Mouse (Mus musculus) liver, embryonic 15.5 days (tissue): Measurements from ENCODE around the gene Serp2. TPM values are rescaled to one million over a fixed set of nuclear protein-coding genes. Genes with fewer than 3 reads are reported as not detected.
A peak's percentile ranks its signal among the peaks of the same experiment; 100 is the strongest.

Experiments used
- ATAC-seq: fragments of 200-750 bp; cut with Nextera tagmentation; 2 replicates; pipeline ENCODE4 v1.8.0; 2017; ENCODE audit warnings: moderate number of reproducible peaks, mild to moderate bottlenecking, moderate library complexity; ENCODE audit not compliant: insufficient read depth
- H3K27ac ChIP-seq: fragments of 300-500 bp; sonication (generic); replicated peaks from 2 replicates; pipeline ENCODE4 v1.5.1; 2015; ENCODE audit warnings: mild to moderate bottlenecking, inconsistent platforms
- H3K27me3 ChIP-seq: fragments of 300-500 bp; sonication (generic); 2 replicates; pipeline ENCODE4 v1.6.1; 2015; ENCODE audit warnings: mild to moderate bottlenecking, inconsistent platforms
- H3K36me3 ChIP-seq: fragments of 300-500 bp; sonication (generic); replicated peaks from 2 replicates; pipeline ENCODE4 v1.6.1; 2015; ENCODE audit warnings: moderate library complexity, mild to moderate bottlenecking, inconsistent platforms
- H3K4me1 ChIP-seq: fragments of 300-500 bp; sonication (generic); replicated peaks from 2 replicates; pipeline ENCODE4 v1.6.1; 2015; ENCODE audit warnings: inconsistent platforms
- H3K4me2 ChIP-seq: fragments of 300-500 bp; sonication (generic); 2 replicates; pipeline ENCODE4 v1.6.1; 2015; ENCODE audit warnings: moderate library complexity, mild to moderate bottlenecking, inconsistent platforms
- H3K4me3 ChIP-seq: fragments of 300-500 bp; sonication (generic); replicated peaks from 2 replicates; pipeline ENCODE4 v1.5.1; 2015; ENCODE audit warnings: mild to moderate bottlenecking, inconsistent platforms
- H3K9ac ChIP-seq: fragments of 300-500 bp; sonication (generic); 2 replicates; pipeline ENCODE4 v1.6.1; 2015; ENCODE audit warnings: moderate library complexity, mild to moderate bottlenecking, inconsistent platforms
- H3K9me3 ChIP-seq: fragments of 300-500 bp; sonication (generic); replicated peaks from 2 replicates; pipeline ENCODE4 v1.6.1; 2016; ENCODE audit warnings: inconsistent platforms
- WGBS: fragments of 180-500 bp; shearing (Covaris S2); methylation state at CpG from one replicate; pipeline ENCODE4 v1.1.7; 2015; ENCODE audit warnings: mixed read lengths; ENCODE audit not compliant: insufficient replicate concordance; 5-methylcytosine and 5-hydroxymethylcytosine counted together
- polyA plus RNA-seq: library from polyadenylated mRNA; unstranded; fragments of >200 nt; fragmentation: Nextera tagmentation; extraction: Ambion mirVana; gene quantifications from 2 replicates; pipeline ENCODE4 v1.2.1, GENCODE M21; 2015

Serp2 gene
- polyA plus RNA-seq, 1 experiment from 2014 or later: 0.83 TPM

DNA sequence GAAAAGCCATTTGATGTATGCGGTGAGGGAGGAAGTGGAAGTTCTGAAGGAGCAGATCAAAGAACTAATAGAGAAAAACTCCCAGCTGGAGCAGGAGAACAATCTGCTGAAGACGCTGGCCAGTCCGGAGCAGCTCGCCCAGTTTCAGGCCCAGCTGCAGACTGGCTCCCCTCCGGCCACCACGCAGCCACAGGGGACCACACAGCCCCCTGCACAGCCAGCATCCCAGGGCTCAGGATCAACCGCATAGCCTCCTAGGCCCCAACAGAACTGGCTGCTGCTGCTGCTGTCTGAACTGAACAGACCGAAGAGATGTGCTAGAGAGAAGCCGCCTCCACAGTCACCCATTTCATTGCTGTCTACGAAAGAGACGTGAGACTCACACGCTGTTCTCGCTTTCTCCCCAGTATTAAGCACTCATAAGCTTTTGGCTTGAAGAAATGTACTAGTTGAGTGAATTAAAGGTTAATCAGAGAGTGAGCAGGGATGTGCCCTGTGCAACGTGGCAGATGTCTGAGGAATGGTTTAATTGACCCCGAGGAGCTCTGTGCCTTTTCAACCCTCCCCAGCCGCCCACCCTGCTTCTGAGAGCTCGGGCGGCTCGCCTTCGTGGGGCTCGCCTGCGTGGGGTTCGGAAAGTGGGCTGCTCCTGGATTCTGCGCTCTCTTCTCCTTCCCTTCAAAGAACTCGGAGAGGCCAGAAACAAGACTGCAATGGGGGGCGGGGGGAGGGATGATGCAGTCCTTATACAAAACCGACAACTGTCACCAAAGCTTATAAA lies 50.1 kb downstream of the Serp2 start:
- Histone ChIP-seq H3K4me3 (peak overlapping the region; percentile 80), H3K9me3 (no peaks in the 10 kb centered on the region), H3K36me3 (peaks cover 24% of the 10 kb centered on the region), H3K27ac (peak overlapping the region; percentile 93), H3K9ac (peak overlapping the region; percentile 89), H3K27me3 (no peaks in the 10 kb centered on the region), H3K4me1 (peaks cover 34% of the 10 kb centered on the region), H3K4me2 (peak overlapping the region; percentile 87)
- no peak for ATAC-seq
- WGBS: 74% methylated on average over 27 of the region's 27 CpGs

DNA sequence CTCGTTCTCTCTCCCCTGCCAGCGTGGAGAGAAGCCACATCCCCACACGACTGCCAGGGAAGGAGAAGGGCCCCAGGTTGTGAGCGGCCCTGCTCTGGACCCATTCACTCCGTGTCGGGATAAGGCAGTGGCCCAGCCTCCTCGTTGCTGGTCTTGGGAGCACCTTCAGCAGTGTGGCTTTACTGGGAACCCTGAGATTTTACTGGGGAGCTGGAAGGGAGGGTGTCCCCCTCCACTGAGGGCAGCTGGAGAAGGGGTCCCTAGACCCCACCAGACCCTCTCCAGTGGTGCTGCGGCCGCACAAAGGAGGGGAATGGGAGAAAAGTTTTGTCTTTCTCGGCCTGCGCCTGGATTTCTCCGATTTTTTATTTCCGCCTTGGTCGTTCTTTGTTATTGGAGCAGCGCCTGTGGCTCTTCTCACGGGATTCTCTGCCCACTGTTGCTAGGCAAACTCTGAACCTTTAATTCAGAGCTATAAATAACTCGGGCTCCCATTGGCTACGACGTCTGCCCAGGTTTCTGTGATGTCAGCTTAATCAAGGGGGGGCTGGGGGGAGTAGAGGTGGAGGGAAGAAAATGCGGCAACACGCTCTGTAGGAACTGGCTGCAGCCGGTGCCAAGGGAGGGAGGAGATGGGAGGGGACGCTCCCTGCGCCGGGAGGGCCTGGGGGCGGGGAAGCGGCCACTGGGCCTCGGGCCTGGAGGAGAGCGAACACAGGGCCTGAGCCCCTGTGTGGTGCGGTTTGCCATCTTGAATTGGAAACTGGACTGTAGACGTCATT lies 51.1 kb downstream of the Serp2 start:
- H3K4me3 ChIP-seq: peak overlapping the region; percentile 80
- peak; percentile 38 for ATAC-seq
- no peaks in the 10 kb centered on the region for H3K27me3 ChIP-seq
- peaks cover 34% of the 10 kb centered on the region for H3K4me1 ChIP-seq
- H3K9ac ChIP-seq: peak overlapping the region; percentile 89
- peak overlapping the region; percentile 93 for H3K27ac ChIP-seq
- H3K9me3 ChIP-seq: no peaks in the 10 kb centered on the region
- under 1% methylated on average over 31 of the region's 31 CpGs for WGBS
- H3K4me2 ChIP-seq: peak overlapping the region; percentile 87
- peaks cover 24% of the 10 kb centered on the region for H3K36me3 ChIP-seq

DNA sequence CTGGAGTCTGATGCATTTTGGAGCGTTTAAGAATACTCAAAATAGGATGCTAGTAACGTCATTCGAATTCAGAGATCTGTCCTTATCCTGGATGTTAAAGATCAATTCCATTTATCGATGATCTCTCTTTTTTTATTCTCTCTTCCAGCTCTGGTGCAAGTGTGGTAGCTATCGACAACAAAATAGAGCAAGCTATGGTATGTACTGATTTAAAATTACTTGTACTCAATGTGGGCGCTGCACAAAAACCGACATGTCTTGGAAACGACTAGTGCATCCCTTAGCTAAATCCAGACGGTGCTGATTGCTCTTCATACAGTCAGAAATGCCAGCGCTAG lies 51.6 kb downstream of the Serp2 start:
- 1% methylated on average over 10 of the region's 10 CpGs for WGBS
- Histone ChIP-seq H3K4me1 (peaks cover 34% of the 10 kb centered on the region), H3K36me3 (peaks cover 24% of the 10 kb centered on the region), H3K4me2 (peak overlapping the region; percentile 87), H3K9me3 (no peaks in the 10 kb centered on the region), H3K27ac (peak overlapping the region; percentile 93), H3K27me3 (no peaks in the 10 kb centered on the region), H3K9ac (peak overlapping the region; percentile 89), H3K4me3 (peak overlapping the region; percentile 80)
- no peak for ATAC-seq

DNA sequence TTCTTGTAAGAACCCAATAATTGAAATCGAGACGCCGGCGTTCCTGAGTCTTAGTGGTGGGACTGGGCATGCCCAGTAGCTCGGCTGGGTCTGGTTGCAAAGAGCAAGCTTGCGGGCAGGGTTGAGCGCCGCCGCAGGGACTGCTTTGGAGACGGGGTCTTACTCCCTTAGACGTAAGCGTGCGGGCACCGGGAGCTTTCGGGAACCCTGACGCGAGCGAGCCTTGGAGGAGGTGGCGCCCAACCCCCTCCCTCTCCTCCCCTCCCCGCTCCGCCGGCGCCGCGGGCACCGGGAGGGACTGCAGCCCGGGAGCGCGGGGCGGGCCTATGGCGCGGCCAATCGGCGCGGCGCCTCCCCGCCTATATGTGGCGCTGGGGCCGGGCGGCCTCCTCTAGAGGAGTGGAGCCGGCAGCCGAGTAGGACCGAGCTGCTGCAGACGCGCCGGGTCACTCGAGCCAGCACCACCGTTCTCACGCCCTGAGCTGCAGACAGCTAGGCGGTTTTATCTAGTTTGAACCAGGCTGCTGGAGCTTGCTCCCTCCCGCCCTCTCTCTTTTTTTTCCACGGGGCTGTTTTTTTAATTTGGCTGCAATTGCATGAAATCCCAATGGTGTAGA lies 52.5 kb downstream of the Serp2 start:
- under 1% methylated on average over 52 of the region's 52 CpGs for WGBS
- Histone ChIP-seq H3K4me3 (peak overlapping the region; percentile 80), H3K9ac (peak overlapping the region; percentile 89)

DNA sequence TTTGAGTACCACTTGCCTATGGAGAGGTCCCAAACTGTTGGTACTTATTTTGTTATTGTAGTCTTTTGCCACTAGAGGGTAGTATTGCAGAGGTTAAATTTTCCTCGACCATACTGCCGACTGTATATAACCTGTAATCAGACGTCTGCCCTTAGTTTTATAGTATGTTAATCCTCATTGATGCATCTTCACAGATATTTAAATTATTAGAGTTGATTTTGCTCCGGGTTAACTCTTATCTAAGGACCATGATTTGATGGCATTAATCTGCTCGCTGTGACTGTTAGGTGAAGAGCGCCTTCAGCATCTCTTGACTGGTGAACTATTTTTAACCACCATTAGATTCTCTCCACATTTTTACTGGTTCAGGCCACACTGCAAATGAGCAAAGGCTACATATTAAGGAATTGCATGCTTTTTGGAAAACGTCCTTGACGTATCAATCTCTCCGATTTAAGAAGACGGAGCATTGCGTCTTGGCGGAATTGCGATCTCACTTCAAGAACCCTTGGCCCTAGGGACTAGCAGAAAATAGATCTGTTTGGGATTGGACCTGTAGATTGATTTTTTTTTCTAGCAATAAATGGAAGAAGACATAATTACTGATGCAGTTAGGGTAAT lies 53.3 kb downstream of the Serp2 start:
- Histone ChIP-seq H3K4me2 (peak overlapping the region; percentile 87), H3K27me3 (no peaks in the 10 kb centered on the region), H3K9ac (peak overlapping the region; percentile 82), H3K36me3 (peaks cover 24% of the 10 kb centered on the region), H3K4me3 (peak overlapping the region; percentile 80), H3K27ac (peak overlapping the region; percentile 93), H3K9me3 (no peaks in the 10 kb centered on the region), H3K4me1 (peaks cover 35% of the 10 kb centered on the region)
- WGBS: 10% methylated on average over 13 of the region's 13 CpGs
- ATAC-seq: no peak

More for the DNA sequence above, 52.5 kb downstream of the Serp2 start:
- no peaks in the 10 kb centered on the region for H3K9me3 ChIP-seq
- peak overlapping the region; percentile 93 for H3K27ac ChIP-seq
- H3K4me2 ChIP-seq: peak overlapping the region; percentile 87
- no peaks in the 10 kb centered on the region for H3K27me3 ChIP-seq
- peaks cover 34% of the 10 kb centered on the region for H3K4me1 ChIP-seq
- ATAC-seq: peak; percentile 97
- peaks cover 24% of the 10 kb centered on the region for H3K36me3 ChIP-seq

DNA sequence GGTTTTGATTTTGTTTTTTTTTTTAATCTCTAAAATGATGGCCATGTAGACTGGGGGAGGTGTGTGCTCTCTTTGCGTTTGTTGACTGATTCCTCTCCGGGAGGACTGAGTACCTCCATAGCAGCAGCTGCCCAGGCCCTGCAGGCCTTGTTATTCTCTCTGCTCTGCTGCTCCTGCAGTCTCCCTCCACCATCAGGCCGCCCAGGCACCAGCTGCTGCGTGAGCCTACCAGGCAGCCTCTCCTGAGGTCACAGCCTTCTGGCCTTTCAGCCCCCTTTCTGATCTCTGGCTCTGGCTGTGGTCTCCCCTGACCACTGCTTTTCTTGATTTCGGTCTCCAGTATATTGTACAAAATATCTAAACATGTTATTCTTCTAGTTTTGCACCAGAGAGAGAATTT lies 56.7 kb downstream of the Serp2 start:
- Histone ChIP-seq H3K4me1 (peaks cover 14% of the 10 kb centered on the region), H3K4me3 (no peak overlapping the region), H3K27me3 (no peaks in the 10 kb centered on the region), H3K4me2 (no peak overlapping the region), H3K36me3 (no peaks in the 10 kb centered on the region), H3K9ac (no peak overlapping the region), H3K27ac (no peak overlapping the region), H3K9me3 (no peaks in the 10 kb centered on the region)
- no peak for ATAC-seq
- 53% methylated on average over 5 of the region's 5 CpGs for WGBS

DNA sequence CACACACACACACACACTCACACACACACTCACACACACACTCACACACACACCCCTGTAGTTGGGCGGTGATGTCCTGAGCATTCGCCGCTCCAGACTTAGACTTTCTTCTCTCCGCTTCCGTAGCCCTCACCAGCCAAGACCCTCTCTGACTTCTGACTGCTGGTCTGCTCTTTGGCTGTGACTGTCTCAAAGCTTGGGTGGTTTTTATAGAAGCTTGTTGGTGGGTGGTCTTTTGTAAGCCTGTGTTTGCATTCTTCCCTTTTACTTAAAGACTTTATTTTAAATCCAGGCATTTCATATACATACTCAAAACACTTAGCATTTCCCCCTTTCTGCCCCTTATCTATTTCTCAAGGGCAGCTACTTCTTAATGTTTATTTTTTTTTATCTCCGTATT lies 57.2 kb downstream of the Serp2 start:
- Histone ChIP-seq H3K4me1 (peaks cover 14% of the 10 kb centered on the region), H3K9me3 (no peaks in the 10 kb centered on the region), H3K27me3 (no peaks in the 10 kb centered on the region), H3K27ac (no peak overlapping the region), H3K4me2 (no peak overlapping the region), H3K9ac (no peak overlapping the region), H3K36me3 (no peaks in the 10 kb centered on the region), H3K4me3 (no peak overlapping the region)
- WGBS: 80% methylated on average over 6 of the region's 6 CpGs
- no peak for ATAC-seq

DNA sequence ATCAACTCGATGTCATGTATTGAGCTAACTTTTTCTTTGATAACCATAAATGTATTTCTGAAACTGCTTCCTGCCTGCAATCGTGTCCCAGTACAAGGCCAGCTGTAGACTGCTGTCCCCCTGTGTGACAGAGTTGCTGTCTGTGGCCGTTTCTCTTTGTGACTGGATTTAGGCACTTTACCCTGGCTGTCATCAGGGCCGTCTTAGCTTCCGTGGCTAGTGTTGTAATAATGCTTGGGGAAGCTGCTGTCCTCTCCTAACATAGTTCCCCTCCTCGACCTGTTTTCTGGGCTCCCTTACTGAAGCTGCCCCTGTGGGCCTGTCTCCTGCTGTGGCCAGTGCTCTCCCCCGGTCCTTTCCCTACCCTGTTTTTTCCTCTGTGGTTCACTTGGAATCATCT lies 58.5 kb downstream of the Serp2 start:
- ATAC-seq: no peak
- Histone ChIP-seq H3K27ac (no peak overlapping the region), H3K4me1 (peaks cover 4% of the 10 kb centered on the region), H3K4me2 (no peak overlapping the region), H3K27me3 (no peaks in the 10 kb centered on the region), H3K9me3 (no peaks in the 10 kb centered on the region), H3K9ac (no peak overlapping the region), H3K36me3 (no peaks in the 10 kb centered on the region), H3K4me3 (no peak overlapping the region)
- WGBS: 35% methylated on average over 7 of the region's 7 CpGs

DNA sequence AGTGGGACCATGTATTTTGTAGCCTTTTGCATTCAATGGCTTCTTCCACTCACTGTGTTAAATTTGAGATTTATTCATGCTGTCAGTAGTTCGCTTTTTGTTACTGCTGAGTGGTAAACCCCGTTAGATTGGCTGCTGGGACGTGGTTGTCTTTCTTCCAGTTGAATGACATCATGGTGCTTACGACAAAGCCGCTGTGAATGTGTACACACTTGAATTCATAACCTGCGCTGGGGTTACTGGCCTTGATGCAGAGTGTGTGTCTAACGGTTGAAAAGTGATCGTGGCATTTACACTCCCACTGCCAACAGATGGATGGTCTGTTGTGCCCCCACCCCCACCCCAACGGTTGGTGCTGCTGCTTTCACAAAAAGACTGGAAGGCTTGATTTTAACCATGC lies 59.5 kb downstream of the Serp2 start:
- Histone ChIP-seq H3K9me3 (no peaks in the 10 kb centered on the region), H3K27ac (no peak overlapping the region), H3K9ac (no peak overlapping the region), H3K36me3 (no peaks in the 10 kb centered on the region), H3K4me3 (no peak overlapping the region), H3K4me2 (no peak overlapping the region), H3K27me3 (no peaks in the 10 kb centered on the region), H3K4me1 (peaks cover 4% of the 10 kb centered on the region; the same call in 1 of the 2 replicates)
- no peak for ATAC-seq
- 72% methylated on average over 9 of the region's 9 CpGs for WGBS

DNA sequence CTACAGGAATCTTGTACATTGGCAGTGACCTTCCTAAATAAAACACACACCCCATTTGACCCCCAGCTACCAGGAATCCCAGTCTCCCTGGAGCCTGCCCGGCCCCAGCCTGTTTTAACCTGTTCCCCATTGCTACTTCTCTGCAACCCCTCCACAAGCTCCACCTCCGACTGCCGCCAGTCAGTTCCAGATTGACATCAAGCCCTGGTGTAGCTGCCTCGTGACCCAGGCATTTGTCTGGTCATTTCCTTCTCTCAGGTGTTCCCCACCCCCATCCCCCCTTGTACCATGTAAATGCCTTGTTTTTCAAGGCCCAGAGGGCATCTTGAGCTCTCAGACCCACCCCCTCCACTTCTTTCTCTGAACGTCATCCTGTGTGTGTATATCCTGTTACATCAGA lies 61.7 kb downstream of the Serp2 start:
- Histone ChIP-seq H3K4me2 (no peak overlapping the region), H3K27me3 (no peaks in the 10 kb centered on the region), H3K4me1 (peaks cover 4% of the 10 kb centered on the region; the same call in 1 of the 2 replicates), H3K36me3 (no peaks in the 10 kb centered on the region), H3K9me3 (no peaks in the 10 kb centered on the region), H3K4me3 (no peak overlapping the region), H3K9ac (no peak overlapping the region), H3K27ac (no peak overlapping the region)
- 41% methylated on average over 5 of the region's 5 CpGs for WGBS
- no peak for ATAC-seq

DNA sequence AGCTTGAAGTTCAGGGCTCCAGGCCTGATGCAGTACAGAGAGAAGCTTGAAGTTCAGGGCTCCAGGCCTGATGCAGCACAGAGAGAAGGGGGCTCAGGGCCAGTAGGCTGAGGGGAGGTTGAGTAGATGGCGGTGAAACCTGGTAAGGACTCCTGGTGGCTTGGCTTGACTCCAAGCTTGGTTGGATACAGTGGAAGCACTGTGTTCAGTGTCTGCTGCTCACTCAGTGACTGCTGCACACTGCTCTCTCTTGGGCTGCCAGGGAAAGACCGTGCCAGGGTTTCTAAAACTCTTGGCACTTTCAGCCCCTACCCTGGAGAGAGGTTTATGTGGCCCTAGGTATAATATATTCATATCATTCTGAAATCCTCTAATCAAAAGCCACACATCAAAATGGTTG lies 67.6 kb downstream of the Serp2 start:
- H3K4me3 ChIP-seq: no peak overlapping the region
- H3K27me3 ChIP-seq: no peaks in the 10 kb centered on the region
- no peaks in the 10 kb centered on the region for H3K4me1 ChIP-seq
- WGBS: 77% methylated on average over 2 of the region's 2 CpGs
- ATAC-seq: no peak
- H3K4me2 ChIP-seq: no peak overlapping the region
- H3K27ac ChIP-seq: no peak overlapping the region
- no peaks in the 10 kb centered on the region for H3K9me3 ChIP-seq
- H3K36me3 ChIP-seq: no peaks in the 10 kb centered on the region
- H3K9ac ChIP-seq: no peak overlapping the region
